Comparison of ENCODE assay signal across 8 mouse cellular contexts in the genomic region with DNA sequence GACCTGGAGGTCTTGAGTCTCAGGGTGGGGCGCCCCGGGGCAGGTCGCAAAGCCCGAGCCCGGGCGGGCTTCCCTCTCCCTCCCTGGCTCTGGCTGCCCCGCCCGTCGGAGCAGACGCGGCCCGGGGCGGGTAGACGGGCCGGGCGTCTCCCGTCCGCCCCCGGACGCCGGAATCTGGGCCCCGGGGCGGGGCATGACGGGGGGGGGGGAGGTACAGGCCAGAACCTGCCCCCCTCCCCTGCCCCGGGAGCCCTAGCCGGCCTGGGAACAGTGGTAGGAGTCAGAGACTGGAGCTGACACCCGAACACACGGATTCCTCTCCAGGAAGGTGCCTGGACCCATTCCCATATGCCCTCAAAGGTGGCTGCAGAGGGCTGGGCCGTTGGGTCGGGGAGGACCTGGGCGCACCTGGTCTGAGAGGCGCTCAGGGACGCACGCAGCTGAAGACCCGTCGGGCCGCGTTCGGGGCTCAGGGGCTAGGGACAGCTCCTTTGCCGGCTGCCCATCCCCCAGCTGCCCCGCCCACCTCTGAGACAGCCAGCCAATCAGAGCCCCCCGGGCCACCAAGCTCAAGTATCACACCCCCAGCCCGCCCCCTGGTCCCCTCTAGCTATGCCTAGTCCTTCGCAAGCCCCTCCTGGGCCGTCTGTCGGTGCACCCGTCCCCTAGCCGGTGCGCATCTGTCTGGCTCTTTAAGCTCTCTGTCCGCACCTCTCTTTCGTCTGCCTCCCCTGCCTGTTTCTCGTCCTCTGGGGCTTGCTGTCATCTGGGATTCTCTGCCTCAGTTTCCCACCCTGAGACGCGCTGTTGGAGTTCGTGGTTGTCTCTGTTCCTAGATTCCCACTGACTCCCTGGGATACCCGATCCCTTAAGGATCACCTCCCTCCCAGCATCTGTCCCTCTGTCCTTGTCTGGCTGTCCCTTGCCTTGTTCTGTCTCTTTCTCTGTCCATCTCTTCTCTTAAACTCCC. TPM values are rescaled to one million over a fixed set of nuclear protein-coding genes. Genes with fewer than 3 reads are reported as not detected.
A peak's percentile ranks its signal among the peaks of the same experiment; 100 is the strongest.
DNase-seq lines count a peak whose midpoint lies in the region; ATAC-seq lines count a peak whose summit lies in the region.

No protein-coding gene starts in this region.

- no peaks in the 10 kb centered on the region for H3K36me3 ChIP-seq in liver, embryonic 13.5 days
- no peaks in the 10 kb centered on the region for H3K36me3 ChIP-seq in neural tube, embryonic 11.5 days (ENCODE audit: control insufficient read depth, insufficient read depth, low read length)

- peaks cover 87% of the 10 kb centered on the region for H3K27me3 ChIP-seq in liver, embryonic 13.5 days
- H3K27me3 ChIP-seq in neural tube, embryonic 11.5 days (ENCODE audit: control insufficient read depth, insufficient read depth, low read length), result peaks cover 42% of the 10 kb centered on the region

- no peaks in the 10 kb centered on the region for H3K9me3 ChIP-seq in liver, embryonic 13.5 days (replicated peaks)
- no peaks in the 10 kb centered on the region for H3K9me3 ChIP-seq in neural tube, embryonic 11.5 days (ENCODE audit: control insufficient read depth, low read length)

- H3K9ac ChIP-seq in liver, embryonic 13.5 days, result no peak overlapping the region
- H3K9ac ChIP-seq in neural tube, embryonic 11.5 days (ENCODE audit: low read length), result peak overlapping the region; percentile 42

- no peak for ATAC-seq in cerebellum, adult (ENCODE audit: insufficient number of reproducible peaks, low FRiP score, low TSS enrichment)
- ATAC-seq in liver, embryonic 13.5 days (ENCODE audit: low read depth), result peak; percentile 55
- peak; percentile 85 for ATAC-seq in neural tube, embryonic 11.5 days (ENCODE audit: insufficient read depth, low FRiP score, low TSS enrichment)

- H3K4me1 ChIP-seq in liver, embryonic 13.5 days (replicated peaks), result peaks cover 17% of the 10 kb centered on the region
- H3K4me1 ChIP-seq in neural tube, embryonic 11.5 days (ENCODE audit: control insufficient read depth, insufficient read depth, low read length), result no peaks in the 10 kb centered on the region

- peak overlapping the region; percentile 60 for H3K4me2 ChIP-seq in liver, embryonic 13.5 days
- H3K4me2 ChIP-seq in neural tube, embryonic 11.5 days (ENCODE audit: low read depth), result peak overlapping the region; percentile 46

- WGBS in liver, embryonic 13.5 days (ENCODE audit: insufficient replicate concordance), result 2% methylated on average over 54 of the region's 56 CpGs
- WGBS in neural tube, embryonic 11.5 days, result 3% methylated on average over 36 of the region's 56 CpGs

- H3K27ac ChIP-seq in liver, embryonic 13.5 days, result no peak overlapping the region
- no peak overlapping the region for H3K27ac ChIP-seq in neural tube, embryonic 11.5 days (ENCODE audit: low read depth, low read length)

- H3K4me3 ChIP-seq in liver, embryonic 13.5 days (replicated peaks), result peak overlapping the region; percentile 44
- peak overlapping the region; percentile 20 for H3K4me3 ChIP-seq in neural tube, embryonic 11.5 days (ENCODE audit: low read depth, low read length)

- peak; percentile 15 for DNase-seq in cerebellum, adult 11-12 months
- peak; percentile 76 for DNase-seq in adrenal gland, postnatal 14 days
- DNase-seq in gastrocnemius, postnatal 10 days, result peak; percentile 70
- peak; percentile 65 for DNase-seq in induced T-regulatory cell, adult 2 months (ENCODE audit: low read depth)
- no peak for DNase-seq in liver, embryonic 13.5 days
- peak; percentile 83 for DNase-seq in neural tube, embryonic 11.5 days (ENCODE audit: low spot score)
- peak; percentile 62 for DNase-seq in urinary bladder, postnatal 25 days (ENCODE audit: low spot score)

RNA-seq across cellular contexts. Expression of a gene that starts 5.5 kb away (rescaled TPM):
- not detected in 2 replicates for total RNA-seq in adrenal gland, postnatal 14 days (2021)
- total RNA-seq in gastrocnemius, postnatal 10 days (2021), result under 1 TPM; 0.20 to 0.31 TPM
- polyA plus RNA-seq in liver, embryonic 13.5 days (2015; fragmentation: Nextera tagmentation; extraction: Ambion mirVana), result 0.05 TPM in 1 of 2 replicates, not detected in the other
- polyA plus RNA-seq in neural tube, embryonic 11.5 days (2014; fragmentation: Nextera tagmentation; extraction: Ambion mirVana), result 0.16 TPM in 1 of 2 replicates, not detected in the other

RNA-seq across cellular contexts. Expression of a gene that starts 5.6 kb away (rescaled TPM):
- not detected in 2 replicates for total RNA-seq in adrenal gland, postnatal 14 days (2021)
- not detected for total RNA-seq in gastrocnemius, postnatal 10 days (2021)
- 0.44 TPM in 1 of 2 replicates, not detected in the other for polyA plus RNA-seq in liver, embryonic 13.5 days (2015; fragmentation: Nextera tagmentation; extraction: Ambion mirVana)
- not detected in 2 replicates for polyA plus RNA-seq in neural tube, embryonic 11.5 days (2014; fragmentation: Nextera tagmentation; extraction: Ambion mirVana)

RNA-seq across cellular contexts. Expression of a gene that starts 6.0 kb away (rescaled TPM):
- total RNA-seq in adrenal gland, postnatal 14 days (2021), result not detected in 2 replicates
- not detected for total RNA-seq in gastrocnemius, postnatal 10 days (2021)
- polyA plus RNA-seq in liver, embryonic 13.5 days (2015; fragmentation: Nextera tagmentation; extraction: Ambion mirVana), result not detected in 2 replicates
- polyA plus RNA-seq in neural tube, embryonic 11.5 days (2014; fragmentation: Nextera tagmentation; extraction: Ambion mirVana), result not detected in 2 replicates

RNA-seq across cellular contexts. Expression of a gene that starts 12.3 kb away (rescaled TPM):
- total RNA-seq in adrenal gland, postnatal 14 days (2021), result 10.2 and 11.7 TPM in 2 replicates
- total RNA-seq in gastrocnemius, postnatal 10 days (2021), result 1 to 10 TPM; 3.5 to 6.3 TPM
- 13.7 and 14.6 TPM in 2 replicates for polyA plus RNA-seq in liver, embryonic 13.5 days (2015; fragmentation: Nextera tagmentation; extraction: Ambion mirVana)
- 1.7 and 2.2 TPM in 2 replicates for polyA plus RNA-seq in neural tube, embryonic 11.5 days (2014; fragmentation: Nextera tagmentation; extraction: Ambion mirVana)

RNA-seq across cellular contexts. Expression of a gene that starts 15.5 kb away (rescaled TPM):
- 1,145 and 1,281 TPM in 2 replicates for total RNA-seq in adrenal gland, postnatal 14 days (2021)
- 100 to 1,000 TPM; 796 to 873 TPM for total RNA-seq in gastrocnemius, postnatal 10 days (2021)
- polyA plus RNA-seq in liver, embryonic 13.5 days (2015; fragmentation: Nextera tagmentation; extraction: Ambion mirVana), result 242 and 279 TPM in 2 replicates
- polyA plus RNA-seq in neural tube, embryonic 11.5 days (2014; fragmentation: Nextera tagmentation; extraction: Ambion mirVana), result 157 and 169 TPM in 2 replicates
